Mouse (Mus musculus): ENCODE measurements around the gene Dact3.

DNA sequence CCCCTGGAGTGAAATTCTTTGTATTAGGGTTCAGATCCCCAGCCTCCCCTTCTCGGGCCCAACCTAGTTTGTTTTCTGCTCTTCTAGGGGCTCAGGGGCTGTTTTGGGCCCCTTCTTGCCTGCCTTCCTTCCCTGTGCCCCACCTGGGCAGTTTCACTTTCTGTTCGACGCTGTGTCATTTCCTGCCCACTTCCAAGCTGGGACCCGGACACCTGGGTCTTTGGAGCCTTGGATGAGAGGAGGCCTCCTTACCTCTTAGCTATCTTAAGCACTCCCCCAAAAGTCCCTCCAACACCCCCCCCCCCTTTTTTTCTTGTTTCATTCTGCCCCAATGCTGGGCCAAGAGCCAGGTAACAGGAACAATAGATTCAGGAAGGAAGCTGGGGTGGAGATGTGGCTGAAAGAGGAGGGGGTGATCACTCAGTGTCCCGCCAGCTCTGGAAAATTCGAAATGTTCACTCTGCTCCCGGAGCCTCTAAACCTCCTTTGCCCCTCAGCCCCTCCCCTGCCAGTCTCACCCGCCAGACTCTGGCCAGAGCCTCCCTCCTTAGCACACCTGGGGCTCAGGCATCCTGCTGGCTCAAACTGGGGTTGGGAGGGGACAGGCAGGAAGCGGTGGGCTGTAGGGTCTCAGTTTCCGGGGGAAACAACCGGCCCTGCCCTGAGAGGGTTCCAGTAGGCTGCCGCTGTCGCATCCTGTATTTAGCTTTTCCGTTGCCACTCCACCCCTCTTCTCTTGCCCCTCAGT lies 29.9 kb upstream of the Dact3 start:
- no peak for TF ChIP-seq CTCF (IDR thresholded peaks at IDR 0.05; ENCODE audit: borderline replicate concordance, insufficient read depth, low read length)
- TF ChIP-seq POLR2A (IDR thresholded peaks at IDR 0.05; ENCODE audit: low read depth, low read length): no peak
